Mouse (Mus musculus): ENCODE measurements at regions not wholly inside any gene's neighbourhood (a gene's known extent, or its start where the extent isn't known, plus 50 kb on each side); places are given as distances from the start of the nearest gene placed in this dataset.
"Not testable (repeated sequence)": the region's sequence is repeated elsewhere in the genome, so short reads cannot be mapped to it uniquely, and the experiment has no call there.

- peak; percentile 93 for DNase-seq (ENCODE audit: low spot score)
These were observed 80.1 kb upstream of the Riok2 start for GRCm38 (mm10) chr17:17293932-17294534.

GRCm38 (mm10) chr17:17295037-17295436 is 79.1 kb upstream of the Riok2 start:
- not testable (repeated sequence) for DNase-seq (ENCODE audit: low spot score)

GRCm38 (mm10) chr17:17303496-17303895 is 70.6 kb upstream of the Riok2 start:
- DNase-seq (ENCODE audit: low spot score), result not testable (repeated sequence)

Data from gastrocnemius, adult 18-20 months (tissue).